Mouse (Mus musculus) hindbrain, embryonic 15.5 days (tissue): ENCODE data around the gene Pgd. TPM values are rescaled to one million over a fixed set of nuclear protein-coding genes. Genes with fewer than 3 reads are reported as not detected.
"Not testable (repeated sequence)": the region's sequence is repeated elsewhere in the genome, so short reads cannot be mapped to it uniquely, and the experiment has no call there.

Experiments used
- ATAC-seq: fragments of 200-750 bp; cut with Nextera tagmentation; 2 replicates; pipeline ENCODE4 v1.8.0; 2017; ENCODE audit warnings: low read depth, moderate number of reproducible peaks, moderate TSS enrichment; ENCODE audit not compliant: low FRiP score
- H3K27ac ChIP-seq: fragments of 300-500 bp; sonication (generic); replicated peaks from 2 replicates; pipeline ENCODE4 v1.5.1; 2015; ENCODE audit warnings: mild to moderate bottlenecking, inconsistent platforms
- H3K27me3 ChIP-seq: fragments of 300-500 bp; sonication (generic); 2 replicates; pipeline ENCODE4 v1.6.1; 2015; ENCODE audit warnings: control low read depth, inconsistent platforms
- H3K36me3 ChIP-seq: fragments of 300-500 bp; sonication (generic); 2 replicates; pipeline ENCODE4 v1.6.1; 2015; ENCODE audit warnings: control low read depth, inconsistent platforms
- H3K4me1 ChIP-seq: fragments of 300-500 bp; sonication (generic); replicated peaks from 2 replicates; pipeline ENCODE4 v1.6.1; 2015; ENCODE audit warnings: control low read depth, inconsistent platforms
- H3K4me2 ChIP-seq: fragments of 300-500 bp; sonication (generic); 2 replicates; pipeline ENCODE4 v1.6.1; 2015; ENCODE audit warnings: moderate library complexity, mild to moderate bottlenecking, inconsistent platforms
- H3K4me3 ChIP-seq: fragments of 300-500 bp; sonication (generic); 2 replicates; pipeline ENCODE4 v1.5.1; 2015; ENCODE audit warnings: mild to moderate bottlenecking, inconsistent platforms
- H3K9ac ChIP-seq: fragments of 300-500 bp; sonication (generic); 2 replicates; pipeline ENCODE4 v1.6.1; 2015; ENCODE audit warnings: inconsistent platforms
- H3K9me3 ChIP-seq: fragments of 300-500 bp; sonication (generic); 2 replicates; pipeline ENCODE4 v1.6.1; 2016; ENCODE audit warnings: control low read depth, inconsistent platforms
- WGBS: fragments of 180-500 bp; shearing (Covaris S2); methylation state at CpG from one replicate; pipeline ENCODE4 v1.1.7; 2015; 5-methylcytosine and 5-hydroxymethylcytosine counted together
- polyA plus RNA-seq: library from polyadenylated mRNA; unstranded; fragments of >200 nt; fragmentation: Nextera tagmentation; extraction: Ambion mirVana; gene quantifications from 2 replicates; pipeline ENCODE4 v1.2.1, GENCODE M21; 2015

Pgd gene
- 114 and 119 TPM in 2 replicates for polyA plus RNA-seq

GRCm38 (mm10) chr4:149166215-149166946 is at the start of gene Pgd:
Gene Pgd, minus strand, starts transcription at chr4:149166771.
- Histone ChIP-seq H3K4me2 (peak within 1 kb of the TSS; percentile 93), H3K27me3 (no peaks in the 10 kb centered on the region), H3K27ac (peak within 1 kb of the TSS; percentile 75), H3K4me1 (peaks cover 21% of the 10 kb centered on the region), H3K4me3 (peak within 1 kb of the TSS; percentile 89), H3K36me3 (peaks cover 11% of the 10 kb centered on the region; the same call in 1 of the 2 replicates), H3K9ac (peak within 1 kb of the TSS; percentile 75), H3K9me3 (no peaks in the 10 kb centered on the region)
- ATAC-seq, result peak; percentile 99
- WGBS, result under 1% methylated on average over 59 of the region's 59 CpGs

- WGBS, result 92% methylated on average over 9 of the region's 9 CpGs
Measured at GRCm38 (mm10) chr4:149215982-149216381, 49.4 kb upstream of the Pgd start.

GRCm38 (mm10) chr4:149215397-149215796 is 48.8 kb upstream of the Pgd start:
- no peak for ATAC-seq
- WGBS, result 66% methylated on average over 2 of the region's 2 CpGs

More at GRCm38 (mm10) chr4:149215982-149216381, 49.4 kb upstream of the Pgd start:
- Histone ChIP-seq H3K36me3 (peaks cover 68% of the 10 kb centered on the region), H3K4me1 (peaks cover 17% of the 10 kb centered on the region), H3K4me3 (no peak overlapping the region), H3K27me3 (no peaks in the 10 kb centered on the region), H3K4me2 (no peak overlapping the region), H3K9me3 (no peaks in the 10 kb centered on the region), H3K27ac (no peak overlapping the region), H3K9ac (no peak overlapping the region)
- ATAC-seq, result no peak

GRCm38 (mm10) chr4:149214468-149214867 is 47.9 kb upstream of the Pgd start:
- H3K27me3 ChIP-seq, ATAC-seq, H3K4me3 ChIP-seq, H3K9ac ChIP-seq, H3K4me1 ChIP-seq, H3K9me3 ChIP-seq, H3K27ac ChIP-seq, H3K4me2 ChIP-seq: not testable (repeated sequence)
- WGBS, result 100% methylated on average over 2 of the region's 2 CpGs
- peaks cover 81% of the 10 kb centered on the region for H3K36me3 ChIP-seq

More at GRCm38 (mm10) chr4:149215397-149215796, 48.8 kb upstream of the Pgd start:
- Histone ChIP-seq H3K4me2 (no peak overlapping the region), H3K36me3 (peaks cover 72% of the 10 kb centered on the region), H3K4me1 (peaks cover 11% of the 10 kb centered on the region), H3K9me3 (no peaks in the 10 kb centered on the region), H3K4me3 (no peak overlapping the region), H3K9ac (no peak overlapping the region), H3K27ac (no peak overlapping the region), H3K27me3 (no peaks in the 10 kb centered on the region)

- no peak overlapping the region for H3K4me3 ChIP-seq
- H3K4me2 ChIP-seq, result no peak overlapping the region
- 95% methylated on average over 9 of the region's 9 CpGs for WGBS
- no peak for ATAC-seq
- H3K4me1 ChIP-seq, result no peaks in the 10 kb centered on the region
- peaks cover 83% of the 10 kb centered on the region for H3K36me3 ChIP-seq
- no peaks in the 10 kb centered on the region for H3K9me3 ChIP-seq
- H3K27me3 ChIP-seq, result no peaks in the 10 kb centered on the region
- no peak overlapping the region for H3K27ac ChIP-seq
- no peak overlapping the region for H3K9ac ChIP-seq
Measured at GRCm38 (mm10) chr4:149213466-149213865, 46.9 kb upstream of the Pgd start.

- WGBS, result 98% methylated on average over 6 of the region's 6 CpGs
- peaks cover 90% of the 10 kb centered on the region for H3K36me3 ChIP-seq
- not testable (repeated sequence) for H3K9ac ChIP-seq, H3K27me3 ChIP-seq, ATAC-seq, H3K27ac ChIP-seq, H3K4me2 ChIP-seq, H3K9me3 ChIP-seq, H3K4me1 ChIP-seq, H3K4me3 ChIP-seq
Measured at GRCm38 (mm10) chr4:149211441-149211840, 44.9 kb upstream of the Pgd start.

- Histone ChIP-seq H3K4me3 (no peak overlapping the region), H3K9me3 (no peaks in the 10 kb centered on the region), H3K4me2 (no peak overlapping the region), H3K4me1 (no peaks in the 10 kb centered on the region), H3K9ac (no peak overlapping the region), H3K27ac (no peak overlapping the region), H3K36me3 (peaks cover 90% of the 10 kb centered on the region), H3K27me3 (no peaks in the 10 kb centered on the region)
- ATAC-seq, result no peak
- 84% methylated on average over 3 of the region's 3 CpGs for WGBS
Measured at GRCm38 (mm10) chr4:149202467-149202866, 35.9 kb upstream of the Pgd start.

- Histone ChIP-seq H3K27me3 (no peaks in the 10 kb centered on the region), H3K36me3 (peaks cover 89% of the 10 kb centered on the region), H3K27ac (no peak overlapping the region), H3K9me3 (no peaks in the 10 kb centered on the region), H3K4me1 (no peaks in the 10 kb centered on the region), H3K9ac (no peak overlapping the region), H3K4me3 (no peak overlapping the region), H3K4me2 (no peak overlapping the region)
- WGBS, result 98% methylated on average over 4 of the region's 4 CpGs
- no peak for ATAC-seq
Measured at GRCm38 (mm10) chr4:149201110-149201509, 34.5 kb upstream of the Pgd start.

GRCm38 (mm10) chr4:149197180-149197579 is 30.6 kb upstream of the Pgd start:
- no peaks in the 10 kb centered on the region for H3K27me3 ChIP-seq
- ATAC-seq, result no peak
- no peak overlapping the region for H3K4me2 ChIP-seq
- no peak overlapping the region for H3K4me3 ChIP-seq
- H3K27ac ChIP-seq, result no peak overlapping the region
- no peaks in the 10 kb centered on the region for H3K4me1 ChIP-seq
- H3K9me3 ChIP-seq, result no peaks in the 10 kb centered on the region
- 79% methylated on average over 1 of the region's 1 CpGs for WGBS
- no peak overlapping the region for H3K9ac ChIP-seq
- peaks cover 77% of the 10 kb centered on the region for H3K36me3 ChIP-seq

- 94% methylated on average over 7 of the region's 7 CpGs for WGBS
- no peaks in the 10 kb centered on the region for H3K27me3 ChIP-seq
- no peak overlapping the region for H3K4me3 ChIP-seq
- H3K4me1 ChIP-seq, result no peaks in the 10 kb centered on the region
- no peak for ATAC-seq
- H3K9ac ChIP-seq, result no peak overlapping the region
- no peaks in the 10 kb centered on the region for H3K9me3 ChIP-seq
- no peak overlapping the region for H3K4me2 ChIP-seq
- H3K36me3 ChIP-seq, result peaks cover 80% of the 10 kb centered on the region
- H3K27ac ChIP-seq, result no peak overlapping the region
Measured at GRCm38 (mm10) chr4:149191103-149191502, 24.5 kb upstream of the Pgd start.

GRCm38 (mm10) chr4:149188563-149188962 is 22.0 kb upstream of the Pgd start:
- Histone ChIP-seq H3K27me3 (no peaks in the 10 kb centered on the region), H3K27ac (no peak overlapping the region), H3K4me2 (no peak overlapping the region), H3K4me1 (no peaks in the 10 kb centered on the region), H3K9me3 (no peaks in the 10 kb centered on the region), H3K9ac (no peak overlapping the region), H3K4me3 (no peak overlapping the region), H3K36me3 (peaks cover 90% of the 10 kb centered on the region)
- ATAC-seq, result no peak
- whole genome bisulfite sequencing, result 96% methylated on average over 2 of the region's 2 CpGs

- no peak overlapping the region for H3K27ac ChIP-seq
- no peaks in the 10 kb centered on the region for H3K9me3 ChIP-seq
- no peak overlapping the region for H3K4me3 ChIP-seq
- 44% methylated on average over 4 of the region's 4 CpGs for WGBS
- no peak overlapping the region for H3K4me2 ChIP-seq
- no peaks in the 10 kb centered on the region for H3K27me3 ChIP-seq
- ATAC-seq, result no peak
- H3K36me3 ChIP-seq, result peaks cover 94% of the 10 kb centered on the region
- no peaks in the 10 kb centered on the region for H3K4me1 ChIP-seq
- no peak overlapping the region for H3K9ac ChIP-seq
Measured at GRCm38 (mm10) chr4:149182755-149183154, 16.2 kb upstream of the Pgd start.

GRCm38 (mm10) chr4:149182192-149182591 is 15.6 kb upstream of the Pgd start:
- no peaks in the 10 kb centered on the region for H3K27me3 ChIP-seq
- H3K27ac ChIP-seq, result no peak overlapping the region
- peaks cover 92% of the 10 kb centered on the region for H3K36me3 ChIP-seq
- H3K9ac ChIP-seq, result no peak overlapping the region
- no peak overlapping the region for H3K4me2 ChIP-seq
- H3K9me3 ChIP-seq, result no peaks in the 10 kb centered on the region
- no peak for ATAC-seq
- no peak overlapping the region for H3K4me3 ChIP-seq
- WGBS, result 93% methylated on average over 7 of the region's 7 CpGs
- H3K4me1 ChIP-seq, result no peaks in the 10 kb centered on the region
